Mouse (Mus musculus) A20 (cell line): ENCODE data around the gene E2f7.

Experiments used
- DNase-seq: peaks from one replicate; pipeline ENCODE4 v3.0.0-alpha.2; 2011; ENCODE audit warnings: low read depth, low spot score

E2f7 gene

DNA sequence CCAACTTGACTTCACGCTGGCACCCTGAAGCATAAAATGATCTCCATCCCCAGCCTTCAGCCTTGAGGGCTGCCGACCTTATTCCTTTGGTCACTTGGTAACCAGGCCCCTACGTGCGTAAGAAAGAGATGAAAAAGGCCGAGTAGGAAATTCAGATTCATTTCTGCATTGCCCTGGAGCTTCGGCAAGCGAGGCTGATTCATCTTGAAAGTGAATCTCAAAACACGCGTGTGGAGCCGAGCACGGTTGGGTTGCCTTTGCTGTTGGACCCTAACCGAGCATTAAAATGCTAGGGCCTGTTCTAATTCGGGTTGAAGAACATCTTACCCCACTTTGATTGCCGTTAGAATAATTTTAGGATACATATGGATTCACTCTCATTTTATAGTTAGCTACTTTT is 28.6 kb downstream of the E2f7 start:
- peak; percentile 85 for DNase-seq

DNA sequence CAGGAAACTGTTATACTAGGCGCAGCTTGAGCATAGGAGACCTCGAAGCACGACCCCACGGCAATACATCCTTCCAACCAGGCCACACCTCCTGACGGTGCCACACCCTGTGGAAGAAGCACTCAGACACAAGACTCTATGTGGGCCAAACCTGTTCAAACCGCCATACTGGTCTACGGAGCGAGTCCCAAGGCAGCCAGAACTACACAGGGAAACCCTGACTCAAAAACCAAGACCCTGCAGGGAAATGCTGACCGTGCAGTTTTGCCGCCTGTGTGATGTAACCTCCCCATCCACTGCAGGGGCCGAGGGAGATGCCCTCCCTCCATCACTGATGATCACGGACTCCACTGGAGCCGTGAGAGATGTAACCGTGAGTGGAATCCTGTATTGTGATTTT is 36.5 kb downstream of the E2f7 start:
- DNase-seq, result no peak

GRCm38 (mm10) chr10:110782655-110783054 is 37.4 kb downstream of the E2f7 start:
- DNase-seq, result peak; percentile 30

GRCm38 (mm10) chr10:110788049-110788752 is 43.0 kb downstream of the E2f7 start:
- DNase-seq, result no peak

DNA sequence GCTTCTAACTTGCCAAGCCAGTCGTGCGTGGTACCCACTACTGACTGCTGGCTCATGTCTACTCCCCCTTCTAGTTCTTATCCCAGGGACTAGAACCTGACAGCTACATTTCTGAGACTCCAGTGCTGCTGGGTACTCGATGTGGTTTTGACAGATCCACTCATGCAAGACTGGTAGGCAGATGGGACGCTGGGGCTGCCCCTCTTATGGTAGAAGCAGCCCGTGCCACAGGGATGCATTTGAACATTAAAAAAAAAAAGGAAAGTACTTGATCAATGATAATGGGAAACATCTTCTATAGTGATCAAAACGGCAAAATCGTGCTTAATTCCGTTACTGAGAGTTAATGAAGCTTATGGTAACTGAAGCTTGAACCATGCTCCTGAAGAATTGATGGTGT is 44.4 kb downstream of the E2f7 start:
- no peak for DNase-seq

- no peak for DNase-seq
Measured at GRCm38 (mm10) chr10:110793150-110793787, 48.0 kb downstream of the E2f7 start.

DNA sequence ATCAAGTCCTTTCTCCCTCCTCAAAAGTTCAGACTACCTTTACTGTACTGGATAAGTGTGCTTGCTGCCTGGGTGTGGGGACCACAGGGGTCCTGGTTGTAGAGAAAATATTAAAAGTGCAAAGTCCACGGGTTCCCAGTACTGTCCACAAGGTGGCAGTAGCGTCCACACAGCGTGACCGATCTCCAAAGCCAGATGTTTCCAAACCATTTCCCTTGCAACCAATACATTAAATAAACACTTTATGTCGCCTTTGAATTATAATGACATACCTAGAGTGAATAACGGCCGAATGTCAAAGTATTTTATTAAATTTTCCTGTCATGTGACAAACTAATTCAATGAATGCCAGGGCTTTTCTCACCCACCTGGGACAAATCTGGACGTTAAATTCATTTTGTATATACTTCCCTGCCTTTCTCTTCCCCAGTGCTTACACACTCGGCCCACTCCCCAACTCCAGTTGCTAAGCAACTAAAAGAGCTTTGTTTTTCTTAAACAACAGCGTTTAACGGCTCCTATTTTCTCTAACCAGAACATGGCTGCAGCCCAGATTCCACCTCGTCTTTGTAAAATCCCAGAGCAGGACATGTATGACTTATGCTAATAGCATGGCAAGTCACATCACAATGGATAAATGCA is 49.4 kb downstream of the E2f7 start:
- peak; percentile 66 for DNase-seq

DNA sequence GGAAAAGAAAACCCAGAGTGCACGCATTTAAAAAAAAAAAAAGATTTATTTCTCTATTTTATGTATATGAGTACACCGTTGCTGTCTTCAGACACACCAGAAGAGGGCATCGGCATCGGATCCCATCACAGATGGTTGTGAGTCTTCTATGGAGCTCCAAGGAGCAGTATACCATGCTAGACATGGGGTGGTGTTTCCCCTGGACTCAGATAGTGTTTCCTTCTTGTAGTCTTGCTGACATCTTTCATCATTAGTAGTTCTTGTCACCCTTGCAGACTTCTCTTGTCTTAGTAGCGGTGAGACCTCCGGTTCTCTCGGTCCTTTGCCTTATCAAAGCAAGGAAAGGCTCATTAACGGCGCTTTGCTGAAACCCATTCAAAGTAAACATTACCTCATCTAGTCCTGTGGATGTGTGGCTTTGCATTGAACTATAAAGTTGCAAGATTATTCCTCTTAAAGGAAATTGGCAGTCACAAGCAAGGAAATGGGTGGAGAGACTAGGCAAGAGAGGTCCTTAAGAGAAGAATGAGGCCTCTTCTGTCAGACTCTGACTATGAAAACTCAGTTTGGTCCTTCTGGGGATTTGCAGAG is 50.1 kb downstream of the E2f7 start:
- DNase-seq, result no peak

DNA sequence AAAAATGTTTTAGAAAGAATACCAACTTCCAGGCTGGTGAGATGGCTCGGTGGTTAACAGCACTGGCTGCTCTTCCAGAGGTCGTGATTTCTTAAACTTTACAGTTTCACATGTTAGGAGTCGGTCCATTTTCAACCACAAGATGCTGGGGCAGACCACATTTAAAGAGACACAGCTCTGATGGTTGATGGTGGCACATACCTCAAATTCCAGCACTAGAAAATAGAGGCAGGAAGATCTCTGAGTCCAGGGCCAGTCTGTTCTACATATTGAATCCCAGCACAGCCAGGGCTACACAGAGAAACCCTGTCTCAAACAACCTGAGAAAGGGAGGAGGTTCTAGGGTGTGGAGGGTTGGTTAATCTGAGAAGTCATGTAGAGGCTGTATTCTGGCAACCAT is 56.1 kb downstream of the E2f7 start:
- DNase-seq, result no peak

GRCm38 (mm10) chr10:110804279-110805024 is 59.2 kb downstream of the E2f7 start:
- no peak for DNase-seq

DNA sequence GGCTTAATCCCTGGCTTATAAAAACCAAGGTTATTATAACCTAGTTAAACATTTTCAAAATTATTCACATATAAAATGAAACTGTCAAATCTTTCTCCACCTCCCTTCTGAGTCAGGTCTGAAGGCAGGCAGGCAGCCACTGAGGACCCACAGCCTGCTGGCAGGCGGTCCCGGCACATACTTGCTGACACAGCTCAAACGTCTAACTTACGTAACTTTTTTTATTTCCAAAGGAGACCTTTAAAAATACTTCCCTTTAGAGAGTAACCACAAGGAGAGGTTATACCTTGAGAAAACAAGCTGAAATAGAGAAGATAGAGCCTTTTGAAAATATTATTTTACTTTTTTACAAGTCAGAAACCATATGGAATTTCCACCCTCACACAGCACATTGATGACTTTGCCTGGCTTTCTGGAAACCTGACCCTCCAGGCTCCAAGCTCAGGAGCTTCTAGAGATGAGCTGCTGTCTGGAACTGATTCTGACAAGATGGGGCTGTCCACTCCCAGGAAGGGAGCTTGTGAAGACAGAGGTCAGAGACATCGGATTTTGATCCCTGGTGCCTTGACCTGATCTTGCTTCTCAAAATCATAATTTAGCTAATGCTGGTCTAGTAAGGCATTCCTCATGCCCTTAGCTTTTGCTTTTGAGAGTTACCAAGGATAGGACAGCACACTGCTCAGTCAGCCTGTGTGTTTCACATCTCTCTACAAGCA is 59.9 kb downstream of the E2f7 start:
- DNase-seq, result no peak

GRCm38 (mm10) chr10:110806471-110806870 is 61.2 kb downstream of the E2f7 start:
- no peak for DNase-seq

GRCm38 (mm10) chr10:110810528-110810927 is 65.3 kb downstream of the E2f7 start:
- no peak for DNase-seq

- no peak for DNase-seq
Measured at GRCm38 (mm10) chr10:110811209-110811861, 66.1 kb downstream of the E2f7 start.

- no peak for DNase-seq
Measured at GRCm38 (mm10) chr10:110811862-110812225, 66.6 kb downstream of the E2f7 start.

GRCm38 (mm10) chr10:110821139-110821538 is 75.9 kb downstream of the E2f7 start:
- peak; percentile 58 for DNase-seq

DNA sequence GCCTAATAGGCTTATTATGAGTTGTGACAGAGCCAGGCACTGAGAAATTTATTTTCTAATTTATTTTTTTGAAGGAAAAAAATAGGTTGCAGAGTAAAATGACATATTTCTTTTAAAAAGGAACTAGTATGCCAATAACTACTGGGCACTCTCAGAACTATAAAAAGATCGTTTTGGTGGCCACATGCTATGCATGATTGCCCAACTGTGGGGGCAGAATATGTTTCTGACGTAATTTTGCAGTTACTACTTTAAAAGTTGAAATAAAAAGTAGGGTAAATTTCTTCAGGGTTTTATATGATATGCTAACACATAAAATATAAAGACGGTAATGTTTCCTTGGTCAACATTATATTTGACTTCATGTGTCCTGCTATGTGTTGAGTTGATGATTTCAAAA is 76.5 kb downstream of the E2f7 start:
- peak; percentile 79 for DNase-seq

GRCm38 (mm10) chr10:110832336-110832735 is 87.1 kb downstream of the E2f7 start:
- DNase-seq, result no peak

GRCm38 (mm10) chr10:110835115-110835806 is 90.0 kb downstream of the E2f7 start:
- no peak for DNase-seq
